Mouse (Mus musculus): ENCODE data around the gene Wipi2. TPM values are rescaled to one million over a fixed set of nuclear protein-coding genes. Genes with fewer than 3 reads are reported as not detected.

Gene Wipi2
- total RNA-seq, 2 experiments from 2014 or later = 34.7 to 38.9 TPM

DNA sequence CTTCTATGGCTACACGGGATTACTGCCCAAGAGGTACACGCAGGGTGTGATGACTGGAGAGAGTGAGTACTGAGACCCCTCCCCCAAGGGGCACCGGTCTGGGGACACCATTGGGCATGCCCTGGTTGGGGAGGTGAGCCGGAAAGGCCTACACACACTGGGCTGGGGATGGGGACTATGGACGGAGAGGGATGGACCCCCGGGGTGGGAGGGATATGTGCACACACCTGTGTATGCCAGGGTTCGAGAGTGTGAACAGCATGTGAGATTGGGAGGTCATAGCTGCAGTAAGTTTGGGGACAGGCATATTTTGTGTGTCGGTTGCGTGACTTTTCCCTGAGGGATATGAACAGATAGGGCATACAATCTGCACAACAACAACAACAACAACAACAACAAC, 87.6 kb downstream of the Wipi2 start:
- intact Hi-C loops (cut with DNase I) = loop anchor here (5.0 kb wide), 2 partner anchors 218 to 238 kb away; no protein-coding TSS in a partner anchor
- no peak for DNase-seq (ENCODE audit: low spot score)

DNA sequence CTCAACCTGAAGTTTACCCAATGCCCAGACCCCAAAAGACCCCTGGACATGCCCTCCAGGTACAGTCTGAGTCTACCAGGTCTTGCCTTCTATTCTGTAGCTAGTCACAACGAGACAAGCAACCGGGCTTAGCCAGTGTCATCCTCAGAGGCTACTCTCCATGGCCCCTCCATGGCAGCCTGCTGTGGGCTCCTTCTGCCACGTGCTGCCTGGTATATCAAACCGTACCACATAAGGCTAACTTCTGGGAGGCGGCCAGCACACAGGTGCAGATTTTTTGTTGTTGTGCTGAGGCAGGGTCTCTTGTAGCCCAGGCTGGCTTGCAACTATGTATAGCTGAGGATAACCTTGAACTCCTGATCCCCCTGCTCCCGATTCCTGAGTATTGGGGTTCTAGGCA, 88.6 kb downstream of the Wipi2 start:
- DNase-seq (ENCODE audit: low spot score) = no peak
- intact Hi-C loops (cut with DNase I) = loop anchor here (5.0 kb wide), 2 partner anchors 219 to 239 kb away; no protein-coding TSS in a partner anchor

DNA sequence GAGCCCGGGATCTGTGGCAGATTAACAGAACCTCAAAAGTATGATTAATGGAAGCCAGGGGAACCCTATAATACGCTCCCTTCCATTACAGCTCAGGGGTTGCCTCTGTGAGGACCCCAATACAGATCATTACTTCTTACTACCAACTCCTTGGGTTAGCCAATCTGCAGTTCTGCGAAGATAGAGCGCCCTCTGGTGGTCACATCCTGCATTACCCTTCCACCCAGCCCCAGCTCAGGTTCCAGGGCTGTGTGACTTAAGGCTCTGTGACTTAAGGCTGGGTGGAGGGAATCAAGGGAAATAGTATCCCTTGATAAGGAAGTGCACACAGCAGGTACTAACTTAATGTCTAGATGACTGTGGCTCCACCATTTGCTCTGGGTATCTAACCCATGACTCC, 90.5 kb downstream of the Wipi2 start:
- intact Hi-C loops (cut with DNase I) = loop anchor here (1.0 to 5.0 kb wide), 5 partner anchors 46 to 241 kb away; no protein-coding TSS in a partner anchor
- DNase-seq (ENCODE audit: low spot score) = no peak

DNA sequence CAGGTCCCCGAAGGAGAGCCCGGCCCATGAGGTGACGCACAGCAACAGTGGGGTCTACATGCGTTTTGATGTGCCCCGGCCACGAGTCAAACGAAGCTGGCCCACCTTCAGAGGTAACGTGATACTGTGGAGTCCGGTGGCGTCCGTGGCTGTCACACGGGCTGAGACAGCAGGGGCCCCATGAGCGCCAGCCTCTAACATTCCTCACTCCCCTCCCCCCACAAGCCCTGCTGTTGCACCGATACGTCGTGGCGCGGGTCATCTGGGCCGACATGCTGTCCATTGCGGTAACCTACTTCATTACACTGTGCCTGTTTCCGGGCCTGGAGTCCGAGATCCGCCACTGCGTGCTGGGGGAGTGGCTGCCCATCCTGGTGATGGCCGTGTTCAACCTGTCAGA, 91.0 kb downstream of the Wipi2 start:
- intact Hi-C loops (cut with DNase I) = loop anchor here (1.0 to 5.0 kb wide), 5 partner anchors 46 to 241 kb away; no protein-coding TSS in a partner anchor
- no peak for DNase-seq (ENCODE audit: low spot score)

DNA sequence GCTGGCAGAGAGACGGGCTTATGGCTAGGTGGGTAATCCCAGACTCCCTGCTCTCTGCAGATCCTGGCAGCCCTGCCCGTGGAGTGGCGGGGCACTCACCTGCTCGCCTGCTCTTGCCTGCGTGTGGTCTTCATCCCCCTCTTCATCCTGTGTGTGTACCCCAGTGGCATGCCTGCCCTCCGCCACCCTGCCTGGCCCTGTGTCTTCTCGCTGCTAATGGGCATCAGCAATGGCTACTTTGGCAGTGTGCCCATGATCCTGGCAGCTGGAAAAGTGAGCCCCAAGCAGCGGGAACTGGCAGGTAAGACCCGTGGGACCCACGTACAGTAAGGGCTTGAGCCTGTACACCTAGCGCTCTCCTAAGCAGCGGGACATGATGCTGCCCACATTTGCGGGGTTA, 92.4 kb downstream of the Wipi2 start:
- intact Hi-C loops (cut with DNase I) = loop anchor here (2.0 to 5.0 kb wide), 3 partner anchors 139 to 243 kb away; no protein-coding TSS in a partner anchor
- no peak for DNase-seq (ENCODE audit: low spot score)

Other genes with a start within 250 kb of the Wipi2 start
- 10 to 100 TPM; 16.2 TPM for gene Foxk1, start 226.2 kb upstream of the Wipi2 start, total RNA-seq (2021)
- gene Ap5z1, start 163.8 kb upstream of the Wipi2 start, total RNA-seq (2021) = 1 to 10 TPM; 5.5 to 6.2 TPM
- gene Papolb, start 97.6 kb upstream of the Wipi2 start, total RNA-seq (2021) = under 1 TPM; 0.06 to 0.08 TPM
- 1 to 10 TPM; 2.0 to 2.4 TPM for gene Radil, start 76.6 kb upstream of the Wipi2 start, total RNA-seq (2021)
- under 1 TPM; 0.11 to 0.21 TPM for gene Mmd2, start 18.9 kb upstream of the Wipi2 start, total RNA-seq (2021)
- gene Slc29a4, start 64.8 kb downstream of the Wipi2 start, total RNA-seq (2021) = under 1 TPM; 0.34 to 0.65 TPM
- gene Tnrc18, start 190.0 kb downstream of the Wipi2 start, total RNA-seq (2021) = 10 to 100 TPM; 50.5 to 59.1 TPM

Measured in heart, postnatal 25 days (tissue).